Mouse (Mus musculus): Measurements from ENCODE around the gene Cby3.
"Not testable (repeated sequence)": the region's sequence is repeated elsewhere in the genome, so short reads cannot be mapped to it uniquely, and the experiment has no call there.

Gene Cby3

DNA sequence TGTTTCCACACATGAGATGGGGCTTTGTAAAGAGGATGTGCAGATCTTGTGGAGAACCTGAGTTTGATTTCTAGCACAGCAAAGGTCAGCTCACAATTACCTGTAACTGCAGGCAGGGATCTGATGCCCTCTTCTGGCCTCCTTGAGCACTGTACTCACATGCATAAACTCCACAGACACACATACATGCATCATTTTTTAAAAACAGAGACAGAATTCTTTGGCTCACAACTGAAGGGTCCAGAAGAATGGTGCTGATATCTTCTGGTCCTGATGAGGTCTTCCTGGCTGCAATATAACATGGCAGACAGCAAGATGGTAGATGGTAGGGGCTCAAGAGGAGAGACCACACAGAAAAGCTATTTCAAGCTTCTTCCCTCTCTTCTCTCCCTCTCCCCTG, at the start of gene Cby3:
Gene Cby3, plus strand, starts transcription at position 301 of the 400 bp plus-strand sequence.
- in situ Hi-C loops (cut with MseI, MboI) = no loop called here

- in situ Hi-C loops (cut with MseI, MboI) = no loop called here
Observed at GRCm38 (mm10) chr11:50312803-50313202, 41.5 kb upstream of the Cby3 start.

GRCm38 (mm10) chr11:50319343-50319742, 34.9 kb upstream of the Cby3 start:
- in situ Hi-C loops (cut with MseI, MboI) = not testable (repeated sequence)

DNA sequence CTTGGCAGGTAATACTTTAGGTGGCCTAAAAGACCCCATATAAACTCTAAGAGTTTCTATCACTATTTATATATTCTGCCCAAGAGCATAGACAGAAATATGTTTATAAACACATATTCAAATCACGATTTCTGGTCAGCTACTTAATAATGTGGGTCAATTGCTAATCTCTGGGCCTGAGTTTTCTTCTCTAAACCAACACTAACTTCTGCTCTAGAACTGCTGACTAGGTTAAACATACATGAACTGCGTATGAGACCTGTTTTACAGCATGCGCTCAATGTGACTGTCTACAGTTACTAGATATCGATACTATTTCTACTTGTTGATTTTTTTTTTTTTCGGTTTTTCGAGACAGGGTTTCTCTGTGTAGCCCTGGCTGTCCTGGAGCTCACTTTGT, 33.0 kb upstream of the Cby3 start:
- in situ Hi-C loops (cut with MseI, MboI) = no loop called here

DNA sequence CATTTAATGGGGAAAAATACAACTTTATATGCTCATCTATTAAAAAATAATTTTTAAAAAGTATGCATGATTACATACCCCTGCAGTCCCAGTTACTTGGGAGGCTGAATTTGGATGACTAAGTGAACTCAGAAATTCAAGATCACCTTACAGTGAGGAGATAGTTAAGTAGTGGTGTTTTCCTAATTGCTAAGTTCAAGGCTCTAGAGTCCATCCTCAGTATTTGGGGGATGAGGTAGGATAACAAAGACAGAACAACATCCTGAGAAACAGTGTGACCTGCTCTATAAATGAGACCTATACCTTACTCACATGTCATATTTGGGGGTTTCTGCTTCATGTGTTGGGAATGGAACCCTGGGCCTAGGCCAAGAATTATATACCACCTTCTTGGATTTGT, 31.9 kb upstream of the Cby3 start:
- in situ Hi-C loops (cut with MseI, MboI) = no loop called here

- in situ Hi-C loops (cut with MseI, MboI) = no loop called here
Observed at GRCm38 (mm10) chr11:50323843-50324242, 30.4 kb upstream of the Cby3 start.

GRCm38 (mm10) chr11:50324751-50325471, 29.4 kb upstream of the Cby3 start:
- in situ Hi-C loops (cut with MseI, MboI) = loop anchor here (5.0 kb wide), 1 partner anchor 37 kb away; no protein-coding TSS in a partner anchor

GRCm38 (mm10) chr11:50325496-50326301, 28.6 kb upstream of the Cby3 start, which contains the start of gene Canx:
TSS of gene Canx (minus strand) at chr11:50325673.
- in situ Hi-C loops (cut with MseI, MboI) = loop anchor here (5.0 kb wide), 1 partner anchor 37 kb away; no protein-coding TSS in a partner anchor

GRCm38 (mm10) chr11:50326302-50326966, 27.8 kb upstream of the Cby3 start:
- in situ Hi-C loops (cut with MseI, MboI) = loop anchor here (5.0 kb wide), 1 partner anchor 36 kb away; no protein-coding TSS in a partner anchor

DNA sequence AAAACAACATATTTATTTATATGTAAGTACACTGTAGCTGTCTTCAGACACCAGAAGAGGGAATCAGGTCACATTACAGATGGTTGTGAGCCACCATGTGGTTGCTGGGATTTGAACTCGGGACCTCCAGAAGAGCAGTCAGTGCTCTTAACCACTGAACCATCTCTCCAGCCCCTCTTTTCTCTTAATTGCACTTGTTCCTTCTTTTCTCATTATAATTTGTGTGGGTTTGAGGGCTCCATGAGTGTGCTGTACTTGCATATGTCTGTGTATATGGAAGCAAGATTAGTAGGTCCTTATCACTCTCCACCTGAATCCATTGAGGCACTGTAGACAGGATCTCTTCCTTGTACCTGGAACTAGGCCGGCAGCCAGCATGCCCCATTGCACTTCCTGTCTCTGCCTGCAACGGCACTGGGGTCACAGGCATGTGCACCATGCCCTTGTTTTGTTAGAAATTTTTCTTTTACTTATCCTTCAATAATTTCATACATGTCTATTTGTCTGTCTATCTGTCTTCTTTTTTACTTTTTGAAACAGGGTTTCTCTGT, 26.1 kb upstream of the Cby3 start:
- in situ Hi-C loops (cut with MseI, MboI) = loop anchor here (5.0 kb wide), 1 partner anchor 34 kb away; no protein-coding TSS in a partner anchor

GRCm38 (mm10) chr11:50329378-50329777, 24.9 kb upstream of the Cby3 start:
- in situ Hi-C loops (cut with MseI, MboI) = loop anchor here (5.0 kb wide), 1 partner anchor 33 kb away; no protein-coding TSS in a partner anchor

GRCm38 (mm10) chr11:50333181-50333580, 21.1 kb upstream of the Cby3 start:
- in situ Hi-C loops (cut with MseI, MboI) = no loop called here

- in situ Hi-C loops (cut with MseI, MboI) = no loop called here
Observed at GRCm38 (mm10) chr11:50336126-50336525, 18.1 kb upstream of the Cby3 start.

DNA sequence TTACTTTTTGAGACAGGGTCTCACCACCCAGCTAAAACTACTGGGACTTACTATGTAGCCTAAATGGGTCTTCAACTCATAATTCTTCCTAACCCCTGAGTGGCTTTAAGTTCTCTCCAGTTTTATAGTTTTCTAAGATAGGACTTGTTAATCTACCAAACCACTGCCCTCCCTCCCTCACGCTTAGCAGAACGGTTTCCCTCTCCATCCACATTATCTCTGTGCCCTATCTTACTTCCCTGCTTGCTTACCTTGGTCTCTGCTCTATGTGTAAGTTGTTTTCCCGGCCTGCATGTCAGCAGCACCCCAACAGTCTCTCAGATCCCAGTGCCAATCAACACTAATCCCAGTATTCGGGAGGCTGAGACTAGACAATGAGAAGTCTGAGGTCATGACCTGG, 17.4 kb upstream of the Cby3 start:
- in situ Hi-C loops (cut with MseI, MboI) = no loop called here

- in situ Hi-C loops (cut with MseI, MboI) = no loop called here
Observed at GRCm38 (mm10) chr11:50345486-50345885, 8.8 kb upstream of the Cby3 start.

GRCm38 (mm10) chr11:50346256-50347032, 7.8 kb upstream of the Cby3 start:
- in situ Hi-C loops (cut with MseI, MboI) = no loop called here

DNA sequence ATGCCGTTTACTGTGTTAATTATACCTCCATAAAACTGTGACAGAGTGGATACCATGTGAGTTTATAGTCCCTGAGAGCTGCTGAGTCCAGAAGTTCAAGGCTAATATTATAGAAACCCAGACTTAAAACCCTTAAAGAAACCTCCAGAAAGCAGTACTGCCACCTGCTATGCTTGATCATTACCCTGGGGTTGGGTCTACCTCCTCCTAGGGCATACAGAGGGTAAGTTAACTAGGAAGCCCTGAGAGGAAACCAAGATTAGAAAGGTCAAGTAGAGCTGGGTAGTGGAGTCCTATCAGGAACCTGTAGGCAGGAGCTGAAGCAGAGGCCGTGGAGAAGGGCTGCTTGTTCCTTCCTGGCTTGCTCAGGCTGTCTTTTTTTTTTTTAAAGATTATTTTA, 2.1 kb upstream of the Cby3 start:
- in situ Hi-C loops (cut with MseI, MboI) = no loop called here

GRCm38 (mm10) chr11:50354851-50355250, 589 bp downstream of the Cby3 start:
- in situ Hi-C loops (cut with MseI, MboI) = no loop called here

- in situ Hi-C loops (cut with MseI, MboI) = no loop called here
Observed at GRCm38 (mm10) chr11:50355395-50355794, 1.1 kb downstream of the Cby3 start.

GRCm38 (mm10) chr11:50358950-50359861, 4.9 kb downstream of the Cby3 start:
- in situ Hi-C loops (cut with MseI, MboI) = no loop called here

Measured in mouse trophoblast stem cell (cell line).